Mouse (Mus musculus) embryo, embryonic 11 days (tissue): ENCODE data around the gene Kcnj5.

Source experiments
- DNase-seq: peaks from one replicate; pipeline ENCODE4 v3.0.0-alpha.2; 2015

The Kcnj5 gene

DNA sequence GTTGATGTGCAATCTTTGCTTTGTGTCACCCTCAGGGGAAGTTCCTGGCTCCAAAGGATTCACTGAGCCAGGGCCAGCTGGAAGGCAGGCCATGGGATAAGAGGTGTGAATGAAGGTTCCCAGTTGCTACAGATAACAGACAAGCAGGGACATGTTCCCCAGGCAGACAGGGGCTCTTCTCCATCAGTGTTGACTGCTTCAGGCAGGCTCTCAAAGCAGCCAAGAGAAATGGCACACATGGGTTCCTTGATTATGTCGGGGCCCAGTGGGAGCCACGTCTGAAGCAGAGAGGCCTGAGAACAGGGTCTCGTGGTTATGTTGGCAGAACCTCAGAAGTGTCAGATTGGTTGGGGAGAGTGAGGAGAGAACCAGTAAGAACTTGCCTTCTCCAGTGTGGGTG is 30.1 kb downstream of the Kcnj5 start:
- DNase-seq, result no peak

DNA sequence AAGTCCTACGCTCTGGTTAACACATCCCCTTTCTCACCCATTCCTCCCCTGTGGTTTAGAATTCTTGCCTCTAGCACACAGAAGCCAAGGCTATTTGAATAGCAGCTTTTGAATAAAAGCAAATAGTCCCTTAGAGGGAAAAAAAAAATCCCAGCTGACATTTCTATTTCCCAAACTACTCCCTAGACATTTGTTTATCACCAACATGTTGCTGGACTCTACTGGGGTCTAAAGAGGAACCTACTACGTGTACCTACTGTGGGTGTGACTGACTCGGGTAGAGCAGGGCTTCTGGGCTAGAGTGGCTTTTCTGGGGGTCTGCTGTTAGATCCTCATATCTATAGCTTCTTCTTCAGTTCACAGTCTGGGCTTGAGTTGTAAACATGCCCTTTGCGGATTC is 31.9 kb downstream of the Kcnj5 start:
- DNase-seq, result no peak

DNA sequence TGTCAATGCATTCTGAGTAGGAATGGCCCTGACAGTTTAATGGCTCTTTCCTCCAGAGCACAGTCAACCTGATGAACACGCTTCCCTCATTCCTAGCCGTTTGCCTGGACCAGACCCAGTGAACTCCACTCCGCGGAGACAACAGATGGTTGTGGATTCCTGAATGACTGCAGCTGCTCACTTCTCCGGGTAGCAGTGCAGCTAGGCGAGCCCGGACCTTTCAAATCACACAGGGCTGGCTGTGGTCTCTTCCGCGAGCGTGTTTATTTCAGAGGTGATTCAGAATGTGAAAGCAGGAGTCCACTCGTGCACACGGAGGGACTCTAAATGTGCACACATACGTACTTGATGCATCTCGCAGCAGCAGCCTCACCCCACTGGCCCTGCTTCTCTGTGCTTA is 32.4 kb downstream of the Kcnj5 start:
- peak; percentile 33 for DNase-seq

DNA sequence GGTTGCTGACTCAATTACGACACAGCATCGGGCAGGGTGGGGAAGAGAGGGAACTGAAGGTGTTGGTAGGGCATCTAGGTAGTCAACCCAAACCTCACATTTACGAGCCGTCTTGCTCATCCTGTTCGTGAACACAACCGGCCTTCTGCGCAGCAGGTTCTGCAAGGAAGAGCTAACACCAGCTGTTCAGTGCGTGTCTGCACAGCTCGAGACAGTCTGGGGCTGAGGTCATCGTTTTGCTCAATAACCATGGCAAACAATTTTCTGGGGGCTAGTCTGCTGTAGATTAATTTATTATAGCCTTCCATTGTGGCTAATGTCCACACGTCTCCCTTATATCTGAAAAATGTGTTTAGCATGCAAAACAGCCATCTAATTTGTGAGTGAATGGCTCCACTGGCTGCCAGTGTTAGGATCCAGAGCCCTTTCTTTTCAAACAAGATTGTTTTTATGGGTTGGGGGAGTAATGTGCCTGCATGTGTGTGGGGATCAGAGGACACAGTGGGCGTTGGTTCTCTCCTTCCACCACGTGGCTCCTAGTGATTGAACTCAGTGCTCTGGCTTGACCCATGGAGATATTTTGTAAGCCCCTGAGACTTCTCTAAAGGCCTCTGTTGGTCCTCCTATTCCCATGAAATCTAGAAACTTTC is 41.5 kb downstream of the Kcnj5 start:
- peak; percentile 45 for DNase-seq

DNA sequence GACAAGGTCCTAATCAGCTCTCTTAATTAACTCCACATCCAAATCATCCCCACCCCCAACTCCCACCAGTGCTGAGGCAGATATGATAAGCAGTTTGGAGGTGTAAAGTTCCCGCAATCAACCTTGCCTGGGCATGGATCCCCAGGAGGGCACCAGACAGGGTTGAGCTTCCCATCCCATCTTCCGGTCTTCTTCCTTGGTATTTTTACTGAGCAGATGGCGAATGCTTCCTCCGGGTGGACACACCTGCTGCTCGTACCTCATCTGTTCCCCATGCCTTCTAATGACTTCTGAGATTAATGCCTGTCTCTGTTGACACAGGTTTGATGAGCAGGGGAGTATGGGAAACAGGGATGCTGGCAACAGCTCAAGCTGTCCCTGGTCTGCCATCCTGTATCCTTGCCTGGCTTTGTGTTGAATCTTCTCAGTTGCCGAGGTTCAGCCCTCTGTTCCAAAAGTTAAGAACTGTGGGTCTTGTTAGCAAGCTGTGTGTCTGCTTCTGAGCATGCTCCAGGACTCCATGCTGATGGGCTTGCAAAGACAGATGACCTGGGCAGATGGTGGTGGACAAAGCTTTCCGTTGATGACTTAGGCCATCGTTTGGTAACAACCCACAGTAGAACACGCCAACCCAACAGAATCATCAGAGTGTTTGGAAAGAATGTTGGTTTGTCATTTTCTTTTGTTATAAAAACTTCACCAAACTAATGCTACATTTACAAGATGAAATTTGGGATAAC is 48.9 kb downstream of the Kcnj5 start:
- DNase-seq, result no peak

DNA sequence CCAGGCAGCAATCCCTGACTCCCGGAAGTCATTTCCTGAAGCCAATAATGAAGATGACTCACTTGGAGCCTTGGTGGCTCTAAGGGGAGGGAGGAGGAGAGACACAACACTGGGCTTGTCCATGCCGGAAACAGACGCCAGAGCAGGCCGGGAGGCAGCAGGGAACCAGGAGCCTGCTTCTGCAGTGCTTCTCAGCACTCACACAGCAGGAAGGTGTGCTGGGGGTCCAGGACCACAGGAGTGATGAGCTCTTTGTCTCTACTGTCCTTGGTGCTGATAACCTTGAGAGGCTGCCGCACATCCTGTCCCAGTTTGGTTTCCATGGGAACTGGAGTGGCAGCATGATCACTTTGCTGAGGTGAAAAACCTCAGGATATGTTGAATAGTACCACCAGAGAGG is 51.5 kb downstream of the Kcnj5 start:
- peak; percentile 19 for DNase-seq

DNA sequence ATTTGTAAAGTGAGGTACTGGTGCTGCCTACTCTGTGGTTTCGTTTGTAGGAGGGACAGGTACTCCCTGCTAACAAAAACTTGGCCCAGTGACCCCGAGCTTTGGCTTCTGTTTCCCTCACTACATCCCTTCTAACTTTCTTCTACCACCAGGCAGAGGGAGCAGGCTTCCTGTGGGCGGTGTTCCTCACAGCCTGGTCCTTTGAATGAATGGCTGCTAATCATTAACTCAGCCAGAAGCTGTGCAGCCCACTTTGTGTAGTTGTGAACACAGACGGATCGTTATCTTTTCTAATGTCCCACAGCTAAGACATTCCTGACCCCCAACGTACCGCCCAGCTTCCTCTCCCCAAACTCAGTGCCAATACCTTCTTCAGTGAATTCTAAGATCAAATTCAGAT is 52.5 kb downstream of the Kcnj5 start:
- no peak for DNase-seq

DNA sequence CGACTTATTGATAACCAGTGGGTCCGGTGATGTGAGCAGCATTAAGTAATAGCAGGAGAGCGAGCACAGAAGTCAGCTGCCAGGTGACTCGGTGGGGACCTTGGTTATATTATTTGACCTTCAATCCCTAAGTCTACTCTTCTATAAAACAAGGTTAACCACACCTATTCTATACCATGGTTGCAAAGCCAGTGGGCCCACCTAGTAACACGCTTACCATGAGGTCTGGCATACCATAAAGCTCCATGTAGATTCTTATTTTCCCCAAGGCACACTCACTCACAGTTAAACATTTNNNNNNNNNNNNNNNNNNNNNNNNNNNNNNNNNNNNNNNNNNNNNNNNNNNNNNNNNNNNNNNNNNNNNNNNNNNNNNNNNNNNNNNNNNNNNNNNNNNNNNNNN is 60.6 kb downstream of the Kcnj5 start:
- DNase-seq, result no peak

DNA sequence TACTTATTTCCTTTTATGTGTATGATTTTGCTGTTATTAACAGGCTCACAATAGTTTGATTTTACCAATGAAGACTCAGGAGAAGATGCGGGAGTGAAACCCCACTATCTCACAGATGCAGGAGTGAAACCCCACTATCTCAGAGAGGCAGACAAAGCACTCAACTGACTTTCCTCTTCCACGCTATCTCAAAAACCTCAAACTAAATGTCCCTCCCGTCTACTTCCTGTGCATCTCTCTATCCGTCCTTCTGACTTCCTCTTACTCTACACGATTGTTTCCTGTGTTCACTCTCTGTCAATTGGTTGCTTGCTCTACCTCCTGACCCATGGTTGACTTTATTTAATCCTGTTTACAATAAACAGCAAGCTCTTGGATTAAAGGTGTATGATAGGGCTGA is 63.7 kb downstream of the Kcnj5 start:
- no peak for DNase-seq

DNA sequence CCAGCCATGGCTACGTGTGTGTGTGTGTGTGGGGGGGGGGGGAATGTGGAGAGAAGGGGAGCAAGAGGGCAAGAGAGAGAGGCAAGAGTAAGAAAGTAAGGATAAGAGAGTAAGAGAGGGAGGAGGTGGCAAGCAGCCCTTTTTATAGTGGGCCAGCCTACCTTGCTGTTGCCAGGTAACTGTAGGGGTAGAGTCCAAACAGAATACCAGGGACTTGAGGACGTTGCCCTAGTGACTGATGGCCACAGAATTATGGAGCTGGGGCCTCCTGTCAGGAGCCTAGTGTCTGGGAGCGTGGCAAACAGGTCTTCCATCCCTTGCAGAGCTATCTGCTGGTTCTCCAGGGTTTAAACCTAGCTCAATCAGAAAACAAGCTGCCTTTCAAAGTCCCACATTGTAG is 64.4 kb downstream of the Kcnj5 start:
- DNase-seq, result no peak

DNA sequence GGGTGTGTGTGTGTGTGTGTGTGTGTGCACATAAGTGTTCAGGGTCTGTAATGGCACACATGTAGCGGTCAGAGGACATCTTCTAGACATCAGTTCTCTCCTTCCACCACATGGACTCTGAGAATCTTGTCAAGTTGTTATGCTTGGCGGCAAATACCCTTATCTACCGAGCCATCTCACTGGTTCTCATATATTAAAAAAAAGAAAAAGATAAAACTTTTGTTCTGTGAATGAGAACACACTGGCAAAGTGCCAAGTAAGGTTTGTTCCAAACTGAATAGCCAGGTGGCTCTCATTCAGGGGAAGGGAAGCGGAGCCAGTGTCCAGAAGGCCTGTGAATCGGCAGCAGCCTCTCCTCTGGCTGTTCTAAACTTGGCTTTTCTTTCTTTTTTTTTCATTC is 66.1 kb downstream of the Kcnj5 start:
- DNase-seq, result no peak

DNA sequence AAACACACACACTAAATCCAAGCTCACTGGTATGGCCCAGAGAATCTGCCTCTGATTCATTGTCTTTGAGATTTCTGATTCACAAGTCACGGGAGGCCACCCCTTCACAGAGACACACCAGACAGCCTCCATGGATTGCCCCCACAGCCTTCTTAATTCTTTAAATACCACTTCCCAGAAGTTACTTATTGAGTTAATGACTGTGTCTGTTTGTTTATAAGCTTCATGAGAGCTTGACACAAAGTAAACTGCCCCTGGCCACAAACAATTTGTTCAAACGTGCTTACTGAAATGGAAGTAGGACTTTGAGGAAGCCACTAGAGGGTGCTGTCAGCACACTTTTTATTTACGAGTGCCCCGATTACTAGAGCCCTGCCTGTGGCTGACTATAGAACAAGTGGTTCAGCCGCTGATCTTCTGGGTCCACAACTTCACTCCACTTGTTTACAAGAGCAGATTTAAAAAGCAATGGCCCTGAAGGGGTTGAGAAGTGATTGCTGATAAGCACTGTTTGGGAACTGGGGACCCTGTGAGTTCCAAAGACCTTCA is 72.2 kb downstream of the Kcnj5 start:
- peak; percentile 89 for DNase-seq
